Mouse (Mus musculus): ENCODE measurements around the gene Naa38. TPM values are rescaled to one million over a fixed set of nuclear protein-coding genes. Genes with fewer than 3 reads are reported as not detected.

The Naa38 gene
- polyA plus RNA-seq, 1 experiment from 2014 or later, result 164 TPM

DNA sequence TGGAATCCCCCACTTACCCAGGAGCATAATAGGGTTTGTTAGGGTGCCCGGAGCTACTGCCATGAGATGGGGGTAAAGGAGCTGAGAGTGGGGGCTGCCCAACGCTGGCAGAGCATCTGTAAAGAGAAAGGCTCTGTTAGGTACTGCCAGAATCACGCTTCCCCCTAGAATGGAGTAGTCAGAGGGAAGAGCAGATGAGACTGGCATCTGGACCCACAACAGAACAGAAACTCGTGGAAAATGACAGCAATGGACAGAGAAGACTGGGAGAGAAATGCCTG lies 12.4 kb downstream of the Naa38 start:
- no peak overlapping the region for H3K9ac ChIP-seq (ENCODE audit: low read depth, low read length)
- no peak for ATAC-seq
- no peaks in the 10 kb centered on the region for H3K9me3 ChIP-seq (ENCODE audit: control insufficient read depth)
- H3K4me1 ChIP-seq (replicated peaks; ENCODE audit: control insufficient read depth, insufficient read depth, low read length), result no peaks in the 10 kb centered on the region
- peaks cover 49% of the 10 kb centered on the region for H3K36me3 ChIP-seq (ENCODE audit: control insufficient read depth, insufficient read depth)
- no peak overlapping the region for H3K4me2 ChIP-seq (replicated peaks; ENCODE audit: low read depth)
- no peak overlapping the region for H3K4me3 ChIP-seq (ENCODE audit: low read depth, low read length)
- H3K27me3 ChIP-seq (replicated peaks; ENCODE audit: control insufficient read depth, insufficient read depth, low read length), result no peaks in the 10 kb centered on the region
- WGBS, result 83% methylated on average over 4 of the region's 4 CpGs
- TF ChIP-seq CTCF (IDR thresholded peaks at IDR 0.05; ENCODE audit: low read depth), result no peak
- H3K27ac ChIP-seq (ENCODE audit: low read depth, low read length), result no peak overlapping the region

DNA sequence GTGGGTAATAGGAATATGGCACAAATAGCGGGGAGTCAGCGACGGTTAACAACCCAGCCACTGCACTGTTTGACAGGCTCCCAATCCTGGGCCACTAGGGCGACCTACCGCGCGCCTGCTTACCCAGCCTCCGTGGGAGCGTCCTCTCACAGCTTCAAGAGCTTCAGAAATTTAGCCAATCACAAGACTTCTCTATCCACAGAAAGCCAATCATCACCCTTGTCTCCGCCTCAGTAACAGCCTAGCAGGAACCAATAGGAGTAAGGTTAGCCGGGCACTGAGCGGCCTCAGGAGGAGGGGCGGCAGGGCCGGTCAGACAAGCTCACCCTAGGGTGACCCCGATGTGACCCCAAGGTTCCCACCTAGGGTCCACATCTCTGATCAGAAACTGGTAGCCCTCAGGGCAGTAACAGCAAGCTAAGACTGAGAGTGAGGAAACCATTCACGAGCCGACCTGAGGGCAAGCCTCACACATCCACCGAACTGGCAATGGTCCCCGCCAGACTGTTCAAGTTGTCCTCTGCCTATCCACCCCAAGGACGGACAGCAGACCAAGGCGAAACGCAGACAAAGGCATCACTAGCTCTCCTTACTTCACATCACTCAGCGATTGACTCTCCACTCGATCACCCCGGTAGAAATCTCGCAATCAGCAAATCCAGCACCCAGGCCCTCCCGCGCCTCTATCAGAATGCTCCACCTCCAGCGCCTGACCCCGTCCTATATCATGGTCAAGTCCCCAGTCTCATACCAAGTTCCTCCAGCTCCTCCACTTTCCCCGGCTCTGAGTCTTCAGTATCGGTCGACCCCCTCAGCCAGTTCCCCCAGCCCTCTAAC lies 13.5 kb downstream of the Naa38 start:
- WGBS, result 0% methylated on average over 33 of the region's 33 CpGs
- Histone ChIP-seq H3K4me1 (replicated peaks; ENCODE audit: control insufficient read depth, insufficient read depth, low read length) (0 out of 2 replicates have a peak, but pooled peaks cover under 1% of the 10 kb centered on the region), H3K4me2 (replicated peaks; ENCODE audit: low read depth) (peak overlapping the region; percentile 78), H3K27me3 (replicated peaks; ENCODE audit: control insufficient read depth, insufficient read depth, low read length) (no peaks in the 10 kb centered on the region), H3K36me3 (ENCODE audit: control insufficient read depth, insufficient read depth) (peaks cover 43% of the 10 kb centered on the region), H3K9ac (ENCODE audit: low read depth, low read length) (peak overlapping the region; percentile 90), H3K4me3 (ENCODE audit: low read depth, low read length) (peak overlapping the region; percentile 80), H3K27ac (ENCODE audit: low read depth, low read length) (peak overlapping the region; percentile 98), H3K9me3 (ENCODE audit: control insufficient read depth) (no peaks in the 10 kb centered on the region)
- ATAC-seq, result peak; percentile 58
- peak; percentile 45; the same call in 1 of the 2 replicates for TF ChIP-seq CTCF (IDR thresholded peaks at IDR 0.05; ENCODE audit: low read depth)

DNA sequence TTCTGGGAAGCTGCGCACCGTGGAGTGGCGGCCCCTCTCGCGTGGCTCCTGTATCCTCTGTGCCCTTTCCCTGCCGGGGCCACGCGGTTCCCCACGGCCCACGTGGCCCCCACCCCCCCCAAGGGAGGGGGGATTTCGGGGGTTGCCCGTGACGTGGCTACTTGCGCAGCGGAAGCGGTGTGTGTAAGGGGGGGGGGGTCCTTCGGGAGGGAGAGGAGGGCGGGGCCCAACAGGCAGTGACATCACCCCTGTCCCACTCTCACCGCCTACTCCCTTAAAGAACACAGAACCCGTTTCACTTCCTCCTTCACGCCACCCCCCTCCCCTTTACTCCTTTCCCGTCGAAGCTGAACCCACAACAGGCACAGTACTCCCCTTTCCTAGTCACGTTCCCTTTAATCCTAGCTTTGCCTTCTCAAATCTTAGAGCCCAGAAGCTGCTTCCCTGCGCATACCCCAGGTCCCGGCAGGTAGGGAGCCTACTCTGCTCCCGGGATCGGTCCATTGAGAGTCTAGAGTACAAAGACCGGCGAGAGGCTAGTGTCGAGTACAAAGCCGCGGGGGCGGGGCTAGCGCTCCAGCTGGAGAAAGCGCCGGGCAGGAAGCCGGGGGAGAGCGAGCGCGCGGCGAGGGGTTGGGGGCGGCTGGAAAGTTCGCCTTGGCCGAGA lies 14.2 kb downstream of the Naa38 start:
- Histone ChIP-seq H3K27ac (ENCODE audit: low read depth, low read length) (peak overlapping the region; percentile 98), H3K4me3 (ENCODE audit: low read depth, low read length) (peak overlapping the region; percentile 80), H3K4me1 (replicated peaks; ENCODE audit: control insufficient read depth, insufficient read depth, low read length) (peaks cover 8% of the 10 kb centered on the region), H3K36me3 (ENCODE audit: control insufficient read depth, insufficient read depth) (peaks cover 35% of the 10 kb centered on the region), H3K4me2 (replicated peaks; ENCODE audit: low read depth) (peak overlapping the region; percentile 78), H3K9me3 (ENCODE audit: control insufficient read depth) (no peaks in the 10 kb centered on the region), H3K9ac (ENCODE audit: low read depth, low read length) (peak overlapping the region; percentile 90), H3K27me3 (replicated peaks; ENCODE audit: control insufficient read depth, insufficient read depth, low read length) (no peaks in the 10 kb centered on the region)
- TF ChIP-seq CTCF (IDR thresholded peaks at IDR 0.05; ENCODE audit: low read depth), result no peak
- ATAC-seq, result peak; percentile 55
- under 1% methylated on average over 42 of the region's 46 CpGs for WGBS

DNA sequence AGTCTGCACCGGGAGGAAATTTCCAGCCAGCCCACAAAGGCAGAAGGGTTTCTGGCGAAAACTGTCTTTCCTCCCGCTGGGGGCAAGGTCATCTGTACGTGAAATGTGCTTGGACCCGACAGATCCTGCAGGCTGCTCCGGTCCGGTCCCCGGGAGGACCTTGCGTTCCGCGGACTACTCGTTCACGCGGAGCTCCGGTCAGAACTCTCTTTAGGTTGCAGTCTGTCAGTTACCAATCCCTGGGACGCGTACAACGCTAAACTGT lies 14.7 kb downstream of the Naa38 start:
- peak overlapping the region; percentile 90 for H3K9ac ChIP-seq (ENCODE audit: low read depth, low read length)
- H3K36me3 ChIP-seq (ENCODE audit: control insufficient read depth, insufficient read depth), result peaks cover 30% of the 10 kb centered on the region
- peaks cover 9% of the 10 kb centered on the region for H3K4me1 ChIP-seq (replicated peaks; ENCODE audit: control insufficient read depth, insufficient read depth, low read length)
- H3K9me3 ChIP-seq (ENCODE audit: control insufficient read depth), result no peaks in the 10 kb centered on the region
- H3K27me3 ChIP-seq (replicated peaks; ENCODE audit: control insufficient read depth, insufficient read depth, low read length), result no peaks in the 10 kb centered on the region
- ATAC-seq, result no peak
- H3K4me3 ChIP-seq (ENCODE audit: low read depth, low read length), result peak overlapping the region; percentile 80
- under 1% methylated on average over 18 of the region's 18 CpGs for WGBS
- TF ChIP-seq CTCF (IDR thresholded peaks at IDR 0.05; ENCODE audit: low read depth), result no peak
- H3K4me2 ChIP-seq (replicated peaks; ENCODE audit: low read depth), result peak overlapping the region; percentile 78
- H3K27ac ChIP-seq (ENCODE audit: low read depth, low read length), result peak overlapping the region; percentile 98

DNA sequence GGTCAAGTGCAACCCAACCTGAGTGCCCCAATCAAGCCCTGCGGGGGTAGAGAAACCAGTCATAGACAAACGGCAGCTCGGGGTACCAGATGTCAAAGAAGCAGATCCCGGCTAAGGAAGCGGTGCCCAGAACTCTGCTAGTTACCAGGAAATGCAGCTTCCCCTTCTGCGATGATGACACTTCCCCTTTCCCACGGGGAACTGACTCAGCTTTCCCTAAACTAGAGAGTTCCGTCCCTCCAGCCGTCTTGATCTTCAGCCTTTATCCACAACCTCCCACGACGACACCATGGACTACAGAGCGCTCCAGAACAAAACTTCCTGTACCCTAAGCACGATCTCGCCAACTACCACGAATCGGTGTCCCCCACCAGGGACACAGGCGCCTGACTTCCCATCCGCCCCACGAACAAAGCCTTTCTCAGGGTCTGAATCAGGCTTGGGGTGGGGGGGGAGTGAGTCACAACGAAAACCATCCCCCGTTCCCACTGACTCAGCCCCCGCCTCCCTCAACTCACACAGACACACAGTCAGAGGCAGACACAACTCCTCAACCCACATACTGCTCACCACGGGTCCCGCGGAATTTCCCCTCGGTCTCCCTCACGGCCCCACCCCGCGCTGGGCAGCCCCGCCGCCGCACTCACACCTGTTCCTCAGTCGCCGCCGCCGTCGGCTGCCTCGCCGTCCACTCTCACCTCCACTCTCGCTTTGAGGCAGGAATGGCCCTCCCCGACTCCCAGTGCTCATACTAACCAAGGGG lies 15.2 kb downstream of the Naa38 start:
- TF ChIP-seq CTCF (IDR thresholded peaks at IDR 0.05; ENCODE audit: low read depth), result no peak
- ATAC-seq, result peak; percentile 12

DNA sequence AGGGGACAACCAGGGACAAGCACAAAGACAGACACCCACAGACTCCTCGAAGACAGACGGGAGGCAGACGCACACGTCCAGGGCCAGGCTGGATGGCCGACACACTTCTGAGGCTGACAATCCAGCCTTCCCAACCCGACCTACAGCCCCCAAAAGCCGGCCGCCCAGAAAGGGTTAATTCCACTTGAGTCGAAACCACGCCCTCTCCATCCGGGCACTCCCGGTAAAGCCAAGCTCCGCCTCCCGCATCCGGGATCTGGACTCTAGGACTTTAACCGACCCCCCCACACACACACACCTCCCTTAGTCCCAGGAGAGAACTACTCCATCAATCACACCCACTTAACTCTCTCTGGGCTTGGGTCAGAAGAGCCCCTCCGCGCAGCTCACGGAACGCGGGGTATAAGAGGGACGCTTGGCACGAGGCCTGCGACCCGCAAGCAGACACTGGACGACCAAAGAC lies 15.8 kb downstream of the Naa38 start:
- peaks cover 11% of the 10 kb centered on the region for H3K4me1 ChIP-seq (replicated peaks; ENCODE audit: control insufficient read depth, insufficient read depth, low read length)
- under 1% methylated on average over 26 of the region's 26 CpGs for WGBS
- H3K4me3 ChIP-seq (ENCODE audit: low read depth, low read length), result peak overlapping the region; percentile 80
- H3K36me3 ChIP-seq (ENCODE audit: control insufficient read depth, insufficient read depth), result peaks cover 19% of the 10 kb centered on the region
- TF ChIP-seq CTCF (IDR thresholded peaks at IDR 0.05; ENCODE audit: low read depth), result no peak
- H3K27me3 ChIP-seq (replicated peaks; ENCODE audit: control insufficient read depth, insufficient read depth, low read length), result no peaks in the 10 kb centered on the region
- peak overlapping the region; percentile 98 for H3K27ac ChIP-seq (ENCODE audit: low read depth, low read length)
- ATAC-seq, result peak; percentile 64
- peak overlapping the region; percentile 78 for H3K4me2 ChIP-seq (replicated peaks; ENCODE audit: low read depth)
- no peaks in the 10 kb centered on the region for H3K9me3 ChIP-seq (ENCODE audit: control insufficient read depth)
- H3K9ac ChIP-seq (ENCODE audit: low read depth, low read length), result peak overlapping the region; percentile 90

More for the DNA sequence above, 15.2 kb downstream of the Naa38 start:
- Histone ChIP-seq H3K9ac (ENCODE audit: low read depth, low read length) (peak overlapping the region; percentile 90), H3K4me1 (replicated peaks; ENCODE audit: control insufficient read depth, insufficient read depth, low read length) (peaks cover 11% of the 10 kb centered on the region), H3K4me2 (replicated peaks; ENCODE audit: low read depth) (peak overlapping the region; percentile 78), H3K36me3 (ENCODE audit: control insufficient read depth, insufficient read depth) (peaks cover 25% of the 10 kb centered on the region), H3K27ac (ENCODE audit: low read depth, low read length) (peak overlapping the region; percentile 98), H3K4me3 (ENCODE audit: low read depth, low read length) (peak overlapping the region; percentile 80), H3K9me3 (ENCODE audit: control insufficient read depth) (no peaks in the 10 kb centered on the region), H3K27me3 (replicated peaks; ENCODE audit: control insufficient read depth, insufficient read depth, low read length) (no peaks in the 10 kb centered on the region)
- WGBS, result 0% methylated on average over 41 of the region's 41 CpGs

Data from intestine, postnatal 0 days (tissue).